Comparison of ENCODE assay signal across 10 mouse cellular contexts in genomic region chr14:55011116-55011515, GRCm38 (mm10). TPM values are rescaled to one million over a fixed set of nuclear protein-coding genes. Genes with fewer than 3 reads are reported as not detected.
DNase-seq lines count a peak whose midpoint lies in the region; ATAC-seq and TF ChIP-seq lines count a peak whose summit lies in the region.
"Had no signal": no experiment of that assay in that cellular context is flagged by ENCODE, and none has a peak within 500 bp of the region (broad histone marks: within the 10 kb centered on the region; RNA-seq: fewer than 3 reads in every experiment).

No protein-coding gene starts in this region.

- no peaks in the 10 kb centered on the region for H3K27me3 ChIP-seq in kidney, embryonic 16.5 days (ENCODE audit: insufficient read depth, low read length)
- H3K27me3 ChIP-seq in thymus, adult 2 months (ENCODE audit: control insufficient read depth, insufficient read depth, low read length) = no peaks in the 10 kb centered on the region
- H3K27me3 ChIP-seq: limb, embryonic 13.5 days had no signal

- H3K9ac ChIP-seq in kidney, embryonic 16.5 days (replicated peaks; ENCODE audit: low read length) = no peak overlapping the region
- H3K9ac ChIP-seq: limb, embryonic 13.5 days had no signal

- H3K9me3 ChIP-seq in kidney, embryonic 16.5 days (ENCODE audit: low read length) = no peaks in the 10 kb centered on the region; the same call in 1 of the 2 replicates
- H3K9me3 ChIP-seq: limb, embryonic 13.5 days had no signal

- TF ChIP-seq CTCF in thymus, adult 2 months (IDR thresholded peaks at IDR 0.05; ENCODE audit: borderline replicate concordance, control insufficient read depth, extremely low read depth, insufficient read depth, low read length, poor library complexity) = no peak
- peak; percentile 23; the same call in 1 of the 2 replicates for TF ChIP-seq CTCF in bone marrow, adult 2 months (IDR thresholded peaks at IDR 0.05; ENCODE audit: control insufficient read depth, insufficient read depth, low read length)

- no peak overlapping the region for H3K4me2 ChIP-seq in kidney, embryonic 16.5 days (replicated peaks; ENCODE audit: low read depth, low read length)
- H3K4me2 ChIP-seq: limb, embryonic 13.5 days had no signal

- no peak for ATAC-seq in kidney, embryonic 16.5 days (ENCODE audit: low FRiP score, low TSS enrichment)
- no peak for ATAC-seq in megakaryocyte-erythroid progenitor cell, adult 5-6 weeks (replicated peaks; ENCODE audit: low FRiP score, low TSS enrichment, poor library complexity, severe bottlenecking)

- H3K4me1 ChIP-seq in kidney, embryonic 16.5 days (ENCODE audit: insufficient read depth, low read length) = no peaks in the 10 kb centered on the region
- peaks cover 5% of the 10 kb centered on the region for H3K4me1 ChIP-seq in thymus, adult 2 months (replicated peaks; ENCODE audit: control insufficient read depth, insufficient read depth, low read length)
- H3K4me1 ChIP-seq in bone marrow, adult 2 months (ENCODE audit: control insufficient read depth, insufficient read depth, low read length) = no peaks in the 10 kb centered on the region; the same call in none of the 2 replicates

- H3K4me3 ChIP-seq in kidney, embryonic 16.5 days (ENCODE audit: low read length) = no peak overlapping the region
- no peak overlapping the region for H3K4me3 ChIP-seq in thymus, adult 2 months (ENCODE audit: control insufficient read depth, insufficient read depth, low read length)
- H3K4me3 ChIP-seq in bone marrow, adult 2 months (replicated peaks; ENCODE audit: control insufficient read depth, low read depth, low read length) = no peak overlapping the region
- H3K4me3 ChIP-seq: hindbrain, embryonic 10.5 days; limb, embryonic 13.5 days had no signal

- peak; percentile 18 for DNase-seq in kidney, adult 18-20 months
- peak; percentile 13 for DNase-seq in thymus, adult 2 months
- no peak for DNase-seq in thymus, postnatal 10 days (ENCODE audit: low spot score in 2 of 2)
- DNase-seq in spleen, postnatal 14 days (ENCODE audit: low spot score in 2 of 2) = no peak

- no peak for TF ChIP-seq POLR2A in thymus, adult 2 months (IDR thresholded peaks at IDR 0.05; ENCODE audit: control insufficient read depth, extremely low read depth, insufficient read depth, low read length, poor library complexity)
- no peak for TF ChIP-seq POLR2A in bone marrow, adult 2 months (IDR thresholded peaks at IDR 0.05; ENCODE audit: borderline replicate concordance, control insufficient read depth, low read depth, low read length)

- H3K36me3 ChIP-seq in kidney, embryonic 16.5 days (ENCODE audit: insufficient read depth, low read length) = no peaks in the 10 kb centered on the region
- H3K36me3 ChIP-seq in thymus, adult 2 months (ENCODE audit: control insufficient read depth, insufficient read depth, low read length) = no peaks in the 10 kb centered on the region
- H3K36me3 ChIP-seq: hindbrain, embryonic 10.5 days; limb, embryonic 13.5 days had no signal

- 68% methylated on average over 4 of the region's 4 CpGs for WGBS in kidney, embryonic 16.5 days
- WGBS in thymus, adult 2 months = 85% methylated on average over 4 of the region's 4 CpGs
- WGBS in bone marrow, adult 2 months = 73% methylated on average over 4 of the region's 4 CpGs

- H3K27ac ChIP-seq in kidney, embryonic 16.5 days (ENCODE audit: low read length) = no peak overlapping the region
- no peak overlapping the region for H3K27ac ChIP-seq in thymus, adult 2 months (ENCODE audit: control insufficient read depth, insufficient read depth, low read length)
- no peak overlapping the region for H3K27ac ChIP-seq in bone marrow, adult 2 months (ENCODE audit: control insufficient read depth, insufficient read depth, low read depth, low read length, poor library complexity)
- H3K27ac ChIP-seq: hindbrain, embryonic 10.5 days; limb, embryonic 13.5 days had no signal

RNA-seq across cellular contexts. Expression of gene Ngdn, which starts 4.1 kb away (rescaled TPM):
- polyA plus RNA-seq in kidney, embryonic 16.5 days (2015; fragmentation: Nextera tagmentation; extraction: Ambion mirVana) = 87.0 and 88.8 TPM in 2 replicates
- 24.6 and 31.0 TPM in 2 replicates for polyA plus RNA-seq in thymus, adult 2 months (2012; rRNA removed)
- polyA plus RNA-seq in bone marrow, adult 2 months (2011; ENCODE audit: insufficient read depth, insufficient read length, low replicate concordance, missing spikeins) = 30.5 and 49.9 TPM in 2 replicates
- total RNA-seq in megakaryocyte-erythroid progenitor cell, adult 5-6 weeks (2014; fragmentation: Nextera tagmentation) = 63.6 and 71.5 TPM in 2 replicates
- 53.4 and 64.6 TPM in 2 replicates for total RNA-seq in megakaryocyte-erythroid progenitor cell, adult 5-6 weeks (2017)

RNA-seq across cellular contexts. Expression of gene Myh7, which starts 16.7 kb away (rescaled TPM):
- polyA plus RNA-seq in kidney, embryonic 16.5 days (2015; fragmentation: Nextera tagmentation; extraction: Ambion mirVana) = 2.4 and 5.0 TPM in 2 replicates
- polyA plus RNA-seq in thymus, adult 2 months (2012; rRNA removed) = 0.23 and 0.96 TPM in 2 replicates
- polyA plus RNA-seq in bone marrow, adult 2 months (2011; ENCODE audit: insufficient read depth, insufficient read length, low replicate concordance, missing spikeins) = 0.59 TPM in 1 of 2 replicates, not detected in the other
- not detected in 2 replicates for total RNA-seq in megakaryocyte-erythroid progenitor cell, adult 5-6 weeks (2014; fragmentation: Nextera tagmentation)
- not detected in 2 replicates for total RNA-seq in megakaryocyte-erythroid progenitor cell, adult 5-6 weeks (2017)
- total RNA-seq: monocyte, adult 5-6 weeks had no signal

RNA-seq across cellular contexts. Expression of gene Gm17428, which starts 34.4 kb away (rescaled TPM):
- polyA plus RNA-seq in kidney, embryonic 16.5 days (2015; fragmentation: Nextera tagmentation; extraction: Ambion mirVana) = not detected in 2 replicates
- polyA plus RNA-seq in thymus, adult 2 months (2012; rRNA removed) = not detected in 2 replicates
- polyA plus RNA-seq in bone marrow, adult 2 months (2011; ENCODE audit: insufficient read depth, insufficient read length, low replicate concordance, missing spikeins) = not detected in 2 replicates
- not detected in 2 replicates for total RNA-seq in megakaryocyte-erythroid progenitor cell, adult 5-6 weeks (2014; fragmentation: Nextera tagmentation)
- total RNA-seq in megakaryocyte-erythroid progenitor cell, adult 5-6 weeks (2017) = not detected in 2 replicates
- total RNA-seq: monocyte, adult 5-6 weeks had no signal
- polyA plus RNA-seq: hindbrain, embryonic 10.5 days; limb, embryonic 13.5 days had no signal

RNA-seq across cellular contexts. Expression of gene Myh6, which starts 44.4 kb away (rescaled TPM):
- polyA plus RNA-seq in kidney, embryonic 16.5 days (2015; fragmentation: Nextera tagmentation; extraction: Ambion mirVana) = 1.1 and 1.4 TPM in 2 replicates
- polyA plus RNA-seq in thymus, adult 2 months (2012; rRNA removed) = 13.4 and 159 TPM in 2 replicates
- polyA plus RNA-seq in bone marrow, adult 2 months (2011; ENCODE audit: insufficient read depth, insufficient read length, low replicate concordance, missing spikeins) = 3.3 TPM in 1 of 2 replicates, not detected in the other
- not detected in 2 replicates for total RNA-seq in megakaryocyte-erythroid progenitor cell, adult 5-6 weeks (2014; fragmentation: Nextera tagmentation)
- total RNA-seq in megakaryocyte-erythroid progenitor cell, adult 5-6 weeks (2017) = not detected in 2 replicates
- total RNA-seq: monocyte, adult 5-6 weeks had no signal

Comparison
In these comparisons a context has a peak if more than half of its experiments do, and no peak if none do; other contexts are left out.
1. DNase-seq: peak in kidney, adult 18-20 months (single experiment) and thymus, adult 2 months (single experiment); none in thymus, postnatal 10 days (0 of 2) and spleen, postnatal 14 days (0 of 2).